Mouse (Mus musculus): ENCODE measurements around the gene Sphkap.

DNA sequence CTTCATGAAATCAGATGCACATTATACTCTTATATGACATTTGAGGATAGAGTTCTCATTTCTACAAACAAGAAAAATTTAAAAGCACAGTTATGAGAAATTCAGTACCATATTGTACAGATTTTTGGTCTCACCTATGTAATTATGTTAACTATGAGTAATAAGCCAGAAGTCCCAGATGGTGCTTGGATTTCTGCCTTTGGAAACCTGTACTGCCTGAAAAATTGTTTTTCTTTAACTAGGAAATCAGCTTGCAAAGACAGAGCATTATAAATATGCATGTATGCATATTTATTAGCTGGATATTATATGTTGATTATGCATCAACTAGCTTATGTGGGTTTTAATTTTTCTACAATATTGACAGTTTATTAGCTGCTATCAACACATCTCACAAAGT lies 21.9 kb upstream of the Sphkap start:
- no peak for TF ChIP-seq CTCF (IDR thresholded peaks at IDR 0.05; ENCODE audit: insufficient read depth, low read depth, low read length)
- no peak for TF ChIP-seq POLR2A (IDR thresholded peaks at IDR 0.05; ENCODE audit: insufficient read depth, low read depth, low read length)
